Mouse (Mus musculus) liver, adult 2 months (tissue): ENCODE data around the gene Amotl2.

Experiments
- CTCF ChIP-seq: fragments of 200-500 bp; IDR thresholded peaks from 2 replicates; pipeline ENCODE4 v1.5.1; 2011; ENCODE audit warnings: low read depth, low read length, control low read depth
- POLR2A ChIP-seq: fragments of 200-500 bp; IDR thresholded peaks from 2 replicates; pipeline ENCODE4 v1.6.1; 2011; ENCODE audit warnings: low read length, control low read depth; ENCODE audit not compliant: insufficient read depth; ENCODE audit errors: extremely low read depth

GRCm38 (mm10) chr9:102675922-102676321, 40.5 kb upstream of the Amotl2 start:
- TF ChIP-seq CTCF = no peak
- TF ChIP-seq POLR2A = no peak
